Mouse (Mus musculus) cortical plate, adult 2 months (tissue): ENCODE results near the gene Gimap1. TPM values are rescaled to one million over a fixed set of nuclear protein-coding genes. Genes with fewer than 3 reads are reported as not detected.

Experiments
- H3K27ac ChIP-seq: fragments of 200-500 bp; 2 replicates; pipeline ENCODE4 v1.5.1; 2012; ENCODE audit warnings: low read length, control low read depth, inconsistent platforms; ENCODE audit not compliant: insufficient read depth
- H3K4me1 ChIP-seq: fragments of 200-500 bp; 2 replicates; pipeline ENCODE4 v1.6.1; 2011; ENCODE audit warnings: low read length; ENCODE audit not compliant: control insufficient read depth, insufficient read depth
- H3K4me3 ChIP-seq: fragments of 200-500 bp; 2 replicates; pipeline ENCODE4 v1.5.1; 2011; ENCODE audit warnings: mild to moderate bottlenecking, low read length, control low read depth; ENCODE audit not compliant: insufficient read depth
- CTCF ChIP-seq: fragments of 200-500 bp; IDR thresholded peaks from 2 replicates; pipeline ENCODE4 v1.5.1; 2011; ENCODE audit warnings: mild to moderate bottlenecking, control low read depth, low read length; ENCODE audit not compliant: insufficient read depth; ENCODE audit errors: extremely low read depth
- POLR2A ChIP-seq: fragments of 200-500 bp; IDR thresholded peaks from 2 replicates; pipeline ENCODE4 v1.6.1; 2011; ENCODE audit warnings: mild to moderate bottlenecking, low read length, control low read depth; ENCODE audit not compliant: insufficient read depth; ENCODE audit errors: extremely low read depth
- polyA plus RNA-seq: library from polyadenylated mRNA; depleted of rRNA; stranded (reverse); fragments of >200 nt; gene quantifications from 2 replicates; pipeline ENCODE4 v1.2.3, GENCODE M21; 2012

Gene Gimap1
- polyA plus RNA-seq, 1 experiment, result 1.5 TPM

DNA sequence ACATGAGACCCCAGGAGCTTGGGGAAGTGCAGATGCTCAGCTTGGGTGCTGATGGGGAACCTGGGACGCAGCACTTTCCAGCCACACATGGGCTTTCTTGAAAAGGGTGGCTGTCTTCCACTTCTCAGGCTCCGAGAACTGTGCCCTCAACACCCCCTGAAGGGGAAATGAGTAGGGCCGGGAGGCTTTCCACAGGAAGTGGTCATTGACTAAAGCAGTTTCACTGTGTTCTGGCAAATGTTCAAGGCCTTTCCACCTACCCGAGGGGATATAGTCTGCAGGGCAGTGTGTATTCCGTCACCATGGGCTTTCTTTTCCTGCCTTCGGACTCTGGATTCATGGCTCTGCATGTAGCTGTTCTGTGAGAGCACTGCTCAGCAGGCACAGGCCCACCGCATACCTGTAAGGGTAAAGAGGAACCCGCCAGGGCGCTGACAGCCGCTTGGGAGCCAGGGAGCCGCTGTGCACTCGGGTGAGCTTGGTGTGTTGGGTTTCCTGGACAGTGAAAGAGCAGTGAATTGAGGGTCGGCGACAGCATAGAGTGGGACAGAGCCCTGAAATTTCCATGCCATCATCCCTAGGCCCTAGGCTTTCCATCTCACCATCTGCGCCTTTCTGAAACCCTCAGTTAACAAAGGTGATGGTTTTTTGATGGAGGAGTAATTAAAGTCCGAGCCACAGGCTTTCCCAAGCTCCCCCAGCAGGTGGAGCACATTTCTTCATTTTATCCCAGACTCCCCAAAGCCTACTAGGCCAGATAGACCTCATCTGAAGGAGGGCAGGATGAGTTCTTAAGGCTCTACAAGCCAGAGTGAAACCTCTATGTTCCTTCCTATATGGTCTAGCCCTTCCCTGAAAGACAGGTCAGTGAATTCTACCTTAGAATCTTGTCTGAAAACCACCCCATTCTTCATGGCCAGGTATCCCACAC, 7.4 kb downstream of the Gimap1 start, which contains the start of gene Gimap5:
Gene Gimap5 (plus strand): TSS at position 239 of the 931 bp plus-strand sequence.
- TF ChIP-seq POLR2A (no peak), CTCF (peak; percentile 57)
- H3K4me3 ChIP-seq, result no peak within 1 kb of the TSS
- H3K27ac ChIP-seq, result no peak within 1 kb of the TSS
- no peaks in the 10 kb centered on the region for H3K4me1 ChIP-seq

- Histone ChIP-seq H3K4me3 (no peak overlapping the region), H3K4me1 (no peaks in the 10 kb centered on the region), H3K27ac (no peak overlapping the region)
- TF ChIP-seq CTCF (no peak), POLR2A (no peak)
These were observed 8.5 kb downstream of the Gimap1 start for GRCm38 (mm10) chr6:48747091-48747966.

GRCm38 (mm10) chr6:48763567-48764270, 24.9 kb downstream of the Gimap1 start:
- no peak for TF ChIP-seq CTCF
- no peak for TF ChIP-seq POLR2A
- no peaks in the 10 kb centered on the region for H3K4me1 ChIP-seq
- H3K27ac ChIP-seq, result no peak overlapping the region
- H3K4me3 ChIP-seq, result no peak overlapping the region

GRCm38 (mm10) chr6:48764496-48764895, 25.6 kb downstream of the Gimap1 start:
- Histone ChIP-seq H3K4me3 (no peak overlapping the region), H3K4me1 (no peaks in the 10 kb centered on the region), H3K27ac (no peak overlapping the region)
- TF ChIP-seq CTCF, result no peak
- no peak for TF ChIP-seq POLR2A

DNA sequence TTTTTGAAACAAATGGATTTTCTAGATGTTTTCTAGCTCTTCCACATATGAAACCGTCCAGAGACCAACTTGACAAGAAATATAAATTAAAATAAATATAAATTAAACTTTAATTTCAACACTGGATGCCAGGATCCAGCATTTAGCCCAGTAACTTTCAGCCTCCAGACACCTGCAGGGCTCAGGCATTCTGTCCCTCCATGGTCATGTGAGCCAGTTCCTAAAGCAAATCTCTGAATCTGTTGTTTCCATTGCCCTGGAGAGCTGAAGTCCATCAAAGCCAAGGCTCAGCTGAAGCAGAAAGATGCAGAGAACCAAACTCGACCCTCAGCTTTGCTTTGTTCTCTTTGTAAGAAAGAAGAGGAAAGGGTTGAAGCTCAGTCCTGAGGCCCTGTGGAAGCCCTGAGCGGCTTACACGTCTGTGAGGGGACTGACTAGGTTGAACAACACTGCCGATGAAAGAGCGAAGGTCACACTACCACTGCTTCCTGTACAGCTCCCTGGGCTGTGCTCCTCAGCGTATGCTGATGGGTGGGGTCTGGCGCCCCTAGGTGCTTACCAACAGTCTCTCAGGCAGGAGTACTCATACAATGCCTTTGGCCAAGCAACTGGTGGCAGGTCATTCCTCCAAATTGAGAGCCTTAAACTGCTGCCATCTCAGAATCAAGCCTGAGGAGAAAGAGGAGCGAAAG, 29.5 kb downstream of the Gimap1 start:
- Histone ChIP-seq H3K4me1 (no peaks in the 10 kb centered on the region), H3K27ac (no peak overlapping the region), H3K4me3 (no peak overlapping the region)
- TF ChIP-seq CTCF (no peak), POLR2A (no peak)

GRCm38 (mm10) chr6:48768933-48769332, 30.1 kb downstream of the Gimap1 start:
- Histone ChIP-seq H3K4me1 (no peaks in the 10 kb centered on the region), H3K4me3 (no peak overlapping the region), H3K27ac (no peak overlapping the region)
- no peak for TF ChIP-seq CTCF
- no peak for TF ChIP-seq POLR2A

- Histone ChIP-seq H3K4me1 (no peaks in the 10 kb centered on the region), H3K4me3 (no peak within 1 kb of the TSS), H3K27ac (no peak within 1 kb of the TSS)
- TF ChIP-seq POLR2A, result no peak
- no peak for TF ChIP-seq CTCF
These were observed 31.8 kb downstream of the Gimap1 start, which contains the start of gene Gimap3 for GRCm38 (mm10) chr6:48770696-48771095. Gene Gimap3, minus strand, starts transcription at chr6:48770851.

DNA sequence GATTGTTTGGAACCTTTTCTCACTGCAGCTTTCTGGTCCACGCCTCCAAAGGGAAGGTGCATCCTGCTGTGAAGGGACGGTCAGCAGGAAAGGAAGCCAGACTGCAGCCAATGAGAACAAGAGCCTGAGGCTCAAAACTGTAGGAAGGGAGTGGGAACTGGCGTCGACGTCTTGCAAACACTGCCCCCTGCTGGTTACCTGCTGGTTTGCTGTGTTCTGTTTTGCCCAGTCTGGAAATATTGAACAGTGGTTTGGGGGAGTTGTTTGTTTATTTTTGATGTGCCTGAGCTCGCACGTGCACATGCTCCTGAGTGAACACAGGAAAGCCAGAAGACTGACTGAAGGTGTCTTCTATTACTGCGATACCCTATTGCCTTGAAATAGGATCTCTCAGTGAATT, 33.2 kb downstream of the Gimap1 start:
- Histone ChIP-seq H3K27ac (no peak overlapping the region), H3K4me3 (no peak overlapping the region), H3K4me1 (no peaks in the 10 kb centered on the region)
- TF ChIP-seq CTCF (peak; percentile 92), POLR2A (no peak)

- H3K27ac ChIP-seq, result no peak overlapping the region
- TF ChIP-seq POLR2A, result no peak
- no peak for TF ChIP-seq CTCF
These were observed 45.6 kb downstream of the Gimap1 start for GRCm38 (mm10) chr6:48784406-48784805.

More at GRCm38 (mm10) chr6:48784406-48784805, 45.6 kb downstream of the Gimap1 start:
- no peak overlapping the region for H3K4me3 ChIP-seq
- no peaks in the 10 kb centered on the region for H3K4me1 ChIP-seq
